ENCODE assay signal across 8 mouse cellular contexts in the genomic region with DNA sequence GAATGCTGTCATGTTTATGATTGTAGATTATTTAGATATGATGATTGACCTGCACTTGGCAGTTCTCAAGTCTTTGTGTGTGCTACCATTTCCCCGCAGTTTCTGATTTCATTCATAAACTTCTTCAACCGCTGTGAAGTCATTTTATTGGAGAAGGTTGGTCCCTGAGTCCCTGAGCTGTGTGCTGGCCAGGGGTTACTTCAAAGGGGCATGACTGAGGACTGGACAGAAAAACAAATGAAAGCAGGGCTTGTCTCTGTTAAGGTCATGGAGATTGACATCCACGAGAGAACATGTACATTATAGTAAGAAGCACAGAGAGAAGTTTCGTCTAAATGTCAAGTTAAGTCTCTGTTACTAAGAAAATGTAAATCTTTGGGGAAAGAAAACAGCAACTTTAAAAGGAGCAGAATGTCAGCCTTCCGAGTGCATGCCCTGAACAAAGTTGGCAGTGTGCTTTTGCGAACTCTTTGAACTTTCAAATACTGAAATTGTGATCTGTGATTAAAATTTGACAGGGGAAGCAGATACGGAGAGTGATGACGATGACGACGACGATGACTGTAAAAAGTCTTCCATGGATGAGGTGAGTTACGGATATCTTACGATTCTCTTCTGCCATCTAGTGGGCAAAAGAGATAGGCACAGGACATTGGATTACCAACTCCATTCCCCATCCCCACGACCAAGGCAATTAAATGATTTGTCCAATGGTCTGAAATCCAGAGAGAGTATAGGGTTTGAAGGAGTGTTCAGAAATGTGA.
DNase-seq lines count a peak whose midpoint lies in the region; ATAC-seq and TF ChIP-seq lines count a peak whose summit lies in the region.

No protein-coding gene starts in this region.

- H3K27me3 ChIP-seq in embryonic facial prominence, embryonic 15.5 days: no peaks in the 10 kb centered on the region
- no peaks in the 10 kb centered on the region for H3K27me3 ChIP-seq in lung, embryonic 14.5 days (ENCODE audit: insufficient read depth, low read length)

- ATAC-seq in embryonic facial prominence, embryonic 15.5 days (ENCODE audit: insufficient number of reproducible peaks, low FRiP score, low TSS enrichment, low read depth): no peak
- ATAC-seq in lung, embryonic 14.5 days (ENCODE audit: insufficient read depth): peak; percentile 74

- H3K36me3 ChIP-seq in embryonic facial prominence, embryonic 15.5 days: no peaks in the 10 kb centered on the region
- H3K36me3 ChIP-seq in lung, embryonic 14.5 days (ENCODE audit: insufficient read depth): no peaks in the 10 kb centered on the region

- no peak overlapping the region for H3K9ac ChIP-seq in embryonic facial prominence, embryonic 15.5 days
- no peak overlapping the region for H3K9ac ChIP-seq in lung, embryonic 14.5 days

- intact Hi-C loops in gastrocnemius, postnatal 14 days (cut with DNase I; ENCODE audit: low total_unique reads): loop anchor here (5.0 kb wide), 2 partner anchors 648 to 783 kb away; no protein-coding TSS in a partner anchor
- intact Hi-C loops in gastrocnemius, postnatal 36 days (cut with DNase I): loop anchor here (2.0 kb wide), 1 partner anchor 647 kb away; no protein-coding TSS in a partner anchor
- intact Hi-C loops in heart, postnatal 36 days (cut with DNase I): loop anchor here (1.0 to 10.0 kb wide), 3 partner anchors 323 to 1535 kb away; no protein-coding TSS in a partner anchor

- peak overlapping the region; percentile 42 for H3K4me2 ChIP-seq in embryonic facial prominence, embryonic 15.5 days (replicated peaks)
- peak overlapping the region; percentile 60 for H3K4me2 ChIP-seq in lung, embryonic 14.5 days

- H3K27ac ChIP-seq in bone marrow, adult 2 months (ENCODE audit: control insufficient read depth, insufficient read depth, low read depth, low read length, poor library complexity): no peak overlapping the region
- no peak overlapping the region for H3K27ac ChIP-seq in embryonic facial prominence, embryonic 15.5 days (replicated peaks)
- no peak overlapping the region for H3K27ac ChIP-seq in lung, embryonic 14.5 days (ENCODE audit: low read depth)

- 11% methylated on average over 14 of the region's 14 CpGs for WGBS in bone marrow, adult 2 months
- 9% methylated on average over 14 of the region's 14 CpGs for WGBS in embryonic facial prominence, embryonic 15.5 days
- WGBS in lung, embryonic 14.5 days: 6% methylated on average over 14 of the region's 14 CpGs

- TF ChIP-seq POLR2A in bone marrow, adult 2 months (IDR thresholded peaks at IDR 0.05; ENCODE audit: borderline replicate concordance, control insufficient read depth, low read depth, low read length): no peak

- peak; percentile 4 for DNase-seq in gastrocnemius, postnatal 14 days
- no peak for DNase-seq in gastrocnemius, postnatal 36 days
- peak; percentile 20 to 34 for DNase-seq in heart, postnatal 36 days
- DNase-seq in kidney, postnatal 36 days: peak; percentile 53
- peak; percentile 92 for DNase-seq in lung, embryonic 14.5 days
- peak; percentile 87 for DNase-seq in retina, embryonic 14.5 days (ENCODE audit: low spot score)

- H3K9me3 ChIP-seq in embryonic facial prominence, embryonic 15.5 days (replicated peaks): no peaks in the 10 kb centered on the region
- H3K9me3 ChIP-seq in lung, embryonic 14.5 days (ENCODE audit: low read depth, low read length): no peaks in the 10 kb centered on the region

- H3K4me3 ChIP-seq in bone marrow, adult 2 months (replicated peaks; ENCODE audit: control insufficient read depth, low read depth, low read length): no peak overlapping the region
- H3K4me3 ChIP-seq in embryonic facial prominence, embryonic 15.5 days (replicated peaks): peak overlapping the region; percentile 31
- H3K4me3 ChIP-seq in lung, embryonic 14.5 days (ENCODE audit: low read depth, low read length): peak overlapping the region; percentile 21; the same call in 1 of the 2 replicates

- no peaks in the 10 kb centered on the region for H3K4me1 ChIP-seq in bone marrow, adult 2 months (ENCODE audit: control insufficient read depth, insufficient read depth, low read length)
- no peaks in the 10 kb centered on the region for H3K4me1 ChIP-seq in embryonic facial prominence, embryonic 15.5 days
- no peaks in the 10 kb centered on the region for H3K4me1 ChIP-seq in lung, embryonic 14.5 days (ENCODE audit: insufficient read depth)

- TF ChIP-seq CTCF in bone marrow, adult 2 months (IDR thresholded peaks at IDR 0.05; ENCODE audit: control insufficient read depth, insufficient read depth, low read length): 0 out of 2 replicates have a peak, but pooled peaks have one; percentile 9
- peak; percentile 88 for TF ChIP-seq CTCF in lung, embryonic 14.5 days (IDR thresholded peaks at IDR 0.05; ENCODE audit: low read depth)

Comparison
In these comparisons a context has a peak if more than half of its experiments do, and no peak if none do; other contexts are left out.
1. DNase-seq: peak in gastrocnemius, postnatal 14 days (single experiment), heart, postnatal 36 days (2 of 2), kidney, postnatal 36 days (2 of 2), lung, embryonic 14.5 days (single experiment) and retina, embryonic 14.5 days (single experiment); none in gastrocnemius, postnatal 36 days (0 of 2).